Mouse (Mus musculus): ENCODE measurements around the gene Kcnk3. TPM values are rescaled to one million over a fixed set of nuclear protein-coding genes. Genes with fewer than 3 reads are reported as not detected.
A peak's percentile ranks its signal among the peaks of the same experiment; 100 is the strongest.

Kcnk3 gene
- polyA plus RNA-seq, 1 experiment from 2014 or later = 29.9 TPM

DNA sequence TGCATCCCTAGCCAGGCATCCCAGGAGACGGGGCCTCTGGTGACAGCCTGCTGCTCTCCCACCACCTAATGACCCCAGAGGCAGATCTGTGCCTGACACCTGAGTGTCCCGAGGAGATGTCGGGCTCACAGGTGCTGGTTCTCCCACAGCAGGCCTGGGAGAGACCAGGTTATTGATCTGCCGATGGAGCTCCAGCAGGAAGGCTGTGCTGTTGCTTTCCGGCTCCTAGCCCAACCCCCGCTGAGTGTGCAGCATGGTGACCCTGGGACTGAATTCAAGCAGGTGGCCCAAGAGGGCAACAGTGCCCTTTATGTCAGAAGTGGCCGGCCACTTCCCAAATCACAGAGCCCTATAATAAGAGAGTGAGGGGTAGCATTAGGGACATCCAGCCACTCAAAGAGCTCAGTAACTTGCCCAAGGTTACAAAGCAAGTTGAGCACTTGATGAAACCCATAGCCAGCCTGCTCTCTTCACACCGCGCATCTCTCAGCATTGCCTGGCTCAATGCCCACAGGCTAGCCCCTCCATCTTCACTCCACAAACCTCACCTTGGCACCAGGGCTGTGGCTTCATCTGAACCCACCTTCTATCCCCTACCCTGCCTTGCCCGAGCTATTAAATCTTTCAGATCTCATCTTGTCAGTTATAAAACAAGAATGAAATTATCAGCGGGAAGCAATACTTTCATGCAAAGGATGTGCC, 4.5 kb downstream of the Kcnk3 start:
- no peak overlapping the region for H3K9ac ChIP-seq
- H3K27me3 ChIP-seq (ENCODE audit: insufficient read depth, low read length) = peaks cover 17% of the 10 kb centered on the region
- no peaks in the 10 kb centered on the region for H3K9me3 ChIP-seq (ENCODE audit: low read depth, low read length)
- 74% methylated on average over 11 of the region's 11 CpGs for WGBS
- no peaks in the 10 kb centered on the region for H3K36me3 ChIP-seq (ENCODE audit: insufficient read depth)
- 0 out of 2 replicates have a peak, but pooled peaks cover 6% of the 10 kb centered on the region for H3K4me1 ChIP-seq (ENCODE audit: insufficient read depth)
- H3K27ac ChIP-seq (ENCODE audit: low read depth) = no peak overlapping the region
- DNase-seq (no peak), ATAC-seq (ENCODE audit: insufficient read depth) (no peak)
- no peak for TF ChIP-seq CTCF (IDR thresholded peaks at IDR 0.05; ENCODE audit: low read depth)
- no peak overlapping the region for H3K4me2 ChIP-seq
- no peak overlapping the region for H3K4me3 ChIP-seq (ENCODE audit: low read depth, low read length)

DNA sequence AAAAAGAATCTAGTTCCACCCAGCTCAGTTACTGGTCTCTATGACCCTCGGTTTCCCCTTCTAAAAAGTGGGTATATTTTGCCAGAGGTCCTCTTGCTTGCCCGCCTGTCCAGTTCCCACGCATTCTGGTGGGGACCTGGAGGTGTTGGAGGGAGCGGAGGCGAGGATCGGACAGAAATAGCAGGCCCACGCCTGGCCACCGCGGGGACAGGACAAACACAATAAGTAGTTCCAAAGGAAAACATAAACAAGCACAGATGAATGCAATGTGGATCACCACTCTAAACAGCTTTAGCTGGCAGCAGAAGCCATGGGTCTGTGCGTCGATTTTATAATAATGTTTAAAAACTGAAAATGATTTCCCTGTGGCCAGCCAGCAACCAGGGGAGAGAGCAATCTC, 5.4 kb downstream of the Kcnk3 start:
- TF ChIP-seq CTCF (IDR thresholded peaks at IDR 0.05; ENCODE audit: low read depth) = no peak
- H3K9ac ChIP-seq = no peak overlapping the region
- WGBS = 55% methylated on average over 11 of the region's 11 CpGs
- DNase-seq = no peak
- H3K9me3 ChIP-seq (ENCODE audit: low read depth, low read length) = no peaks in the 10 kb centered on the region
- no peak overlapping the region for H3K4me3 ChIP-seq (ENCODE audit: low read depth, low read length)
- no peak for ATAC-seq (ENCODE audit: insufficient read depth)
- H3K36me3 ChIP-seq (ENCODE audit: insufficient read depth) = 0 out of 2 replicates have a peak, but pooled peaks cover 2% of the 10 kb centered on the region
- H3K27ac ChIP-seq (ENCODE audit: low read depth) = peak overlapping the region; percentile 78
- peaks cover 14% of the 10 kb centered on the region for H3K27me3 ChIP-seq (ENCODE audit: insufficient read depth, low read length)
- H3K4me1 ChIP-seq (ENCODE audit: insufficient read depth) = 0 out of 2 replicates have a peak, but pooled peaks cover 6% of the 10 kb centered on the region
- peak overlapping the region; percentile 2; the same call in 1 of the 2 replicates for H3K4me2 ChIP-seq

DNA sequence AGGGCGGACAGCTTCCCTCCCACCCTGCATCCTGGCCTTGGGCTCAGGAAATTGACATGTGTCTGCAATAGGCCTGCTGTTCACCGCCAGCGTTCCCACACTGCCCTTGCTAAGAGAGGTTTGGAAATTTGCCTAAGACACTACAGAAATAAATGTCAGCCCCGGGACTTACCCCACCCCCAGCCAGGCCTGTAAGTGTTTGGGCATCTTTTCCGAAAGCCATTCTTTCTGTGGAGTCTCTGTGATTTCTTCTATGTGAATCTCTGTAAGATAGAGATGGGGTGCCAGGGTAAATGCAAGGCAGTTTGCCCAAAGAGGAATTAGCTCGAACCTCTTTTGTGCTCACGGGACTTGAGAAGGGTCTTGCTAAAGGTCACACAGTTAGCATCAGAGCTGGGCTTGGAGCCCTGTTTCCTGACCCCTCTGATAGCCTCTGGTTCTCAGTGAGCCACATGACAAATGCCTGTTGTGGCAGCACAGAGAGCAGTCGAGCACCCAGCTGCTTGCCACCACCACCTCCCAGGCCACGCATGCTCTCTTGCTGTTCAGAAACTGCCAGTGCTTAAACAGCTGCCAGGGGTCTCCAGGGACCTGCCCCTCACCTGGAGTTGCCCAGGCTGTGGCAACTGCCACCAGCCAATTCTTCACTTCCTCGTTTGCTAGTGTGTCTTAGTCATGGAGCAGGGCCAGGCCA, 6.0 kb downstream of the Kcnk3 start:
- Histone ChIP-seq H3K36me3 (ENCODE audit: insufficient read depth) (0 out of 2 replicates have a peak, but pooled peaks cover 2% of the 10 kb centered on the region), H3K27ac (ENCODE audit: low read depth) (peak overlapping the region; percentile 78), H3K4me1 (ENCODE audit: insufficient read depth) (0 out of 2 replicates have a peak, but pooled peaks cover 6% of the 10 kb centered on the region), H3K4me3 (ENCODE audit: low read depth, low read length) (no peak overlapping the region), H3K9me3 (ENCODE audit: low read depth, low read length) (no peaks in the 10 kb centered on the region), H3K27me3 (ENCODE audit: insufficient read depth, low read length) (peaks cover 8% of the 10 kb centered on the region; the same call in 1 of the 2 replicates), H3K4me2 (peak overlapping the region; percentile 2; the same call in 1 of the 2 replicates), H3K9ac (no peak overlapping the region)
- ATAC-seq (ENCODE audit: insufficient read depth) (peak; percentile 73), DNase-seq (peak; percentile 86)
- TF ChIP-seq CTCF (IDR thresholded peaks at IDR 0.05; ENCODE audit: low read depth) = no peak
- 14% methylated on average over 10 of the region's 10 CpGs for WGBS

DNA sequence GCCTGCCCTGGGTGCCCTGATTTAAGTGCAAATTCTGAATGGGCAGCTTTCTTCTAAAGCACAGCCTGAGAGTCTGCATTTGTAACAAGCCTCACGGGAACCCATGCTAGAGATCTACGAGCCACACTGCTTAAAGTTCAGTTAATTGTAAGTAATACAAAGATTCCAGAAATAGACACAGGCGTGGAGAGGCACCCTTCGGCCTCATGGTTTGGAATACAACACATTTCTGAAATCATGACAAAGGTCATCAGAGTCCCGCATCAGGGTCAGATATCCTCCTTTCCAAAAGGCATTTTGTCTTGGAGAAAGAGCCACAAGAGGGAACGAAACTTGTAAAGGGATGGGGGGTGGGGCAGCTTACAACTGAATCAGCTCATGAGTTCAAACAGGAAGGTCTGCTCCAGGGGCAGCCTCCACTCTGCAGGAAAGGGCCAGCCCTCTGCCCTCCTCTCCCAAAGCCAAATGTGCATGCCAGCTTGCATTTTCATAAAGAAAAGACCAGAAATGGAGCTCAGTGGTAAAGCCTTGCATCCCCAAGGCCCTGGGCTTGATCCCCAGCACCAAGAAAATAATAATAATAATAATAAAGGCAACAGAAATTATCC, 7.1 kb downstream of the Kcnk3 start:
- H3K27ac ChIP-seq (ENCODE audit: low read depth) = no peak overlapping the region
- no peak for DNase-seq
- no peak for ATAC-seq (ENCODE audit: insufficient read depth)

DNA sequence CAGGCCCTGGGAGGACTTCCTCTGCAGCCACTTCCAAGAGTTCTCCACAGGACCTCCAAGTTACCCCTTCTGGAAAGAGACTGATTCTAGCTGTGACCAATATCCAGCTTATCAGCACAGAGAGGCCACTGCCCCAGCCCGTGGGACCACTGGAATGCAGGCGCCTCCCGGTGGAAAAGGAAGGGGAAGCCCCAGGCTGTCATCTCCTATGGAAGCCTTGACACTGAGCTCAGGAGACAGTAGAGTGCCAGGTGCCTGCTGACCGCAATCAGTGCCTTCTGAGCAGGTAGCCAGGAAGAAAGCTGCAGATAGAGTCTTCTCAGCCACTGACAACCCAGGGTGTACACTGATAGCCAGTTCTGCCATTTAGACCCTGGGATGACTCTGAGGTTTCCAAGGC, 13.4 kb downstream of the Kcnk3 start:
- Histone ChIP-seq H3K27me3 (ENCODE audit: insufficient read depth, low read length) (no peaks in the 10 kb centered on the region), H3K4me1 (ENCODE audit: insufficient read depth) (no peaks in the 10 kb centered on the region), H3K4me3 (ENCODE audit: low read depth, low read length) (no peak overlapping the region), H3K4me2 (no peak overlapping the region), H3K9ac (no peak overlapping the region), H3K27ac (ENCODE audit: low read depth) (no peak overlapping the region), H3K36me3 (ENCODE audit: insufficient read depth) (0 out of 2 replicates have a peak, but pooled peaks cover 2% of the 10 kb centered on the region), H3K9me3 (ENCODE audit: low read depth, low read length) (no peaks in the 10 kb centered on the region)
- ATAC-seq (ENCODE audit: insufficient read depth) (no peak; the same call in 1 of the 2 replicates), DNase-seq (peak; percentile 51)
- peak; percentile 48 for TF ChIP-seq CTCF (IDR thresholded peaks at IDR 0.05; ENCODE audit: low read depth)
- 21% methylated on average over 4 of the region's 4 CpGs for WGBS

More for the DNA sequence above, 7.1 kb downstream of the Kcnk3 start:
- H3K9ac ChIP-seq = no peak overlapping the region
- 0 out of 2 replicates have a peak, but pooled peaks cover 6% of the 10 kb centered on the region for H3K4me1 ChIP-seq (ENCODE audit: insufficient read depth)
- H3K27me3 ChIP-seq (ENCODE audit: insufficient read depth, low read length) = no peaks in the 10 kb centered on the region
- no peak overlapping the region for H3K4me3 ChIP-seq (ENCODE audit: low read depth, low read length)
- 0 out of 2 replicates have a peak, but pooled peaks cover 2% of the 10 kb centered on the region for H3K36me3 ChIP-seq (ENCODE audit: insufficient read depth)
- TF ChIP-seq CTCF (IDR thresholded peaks at IDR 0.05; ENCODE audit: low read depth) = no peak
- H3K4me2 ChIP-seq = no peak overlapping the region
- no peaks in the 10 kb centered on the region for H3K9me3 ChIP-seq (ENCODE audit: low read depth, low read length)
- WGBS = 44% methylated on average over 6 of the region's 6 CpGs

DNA sequence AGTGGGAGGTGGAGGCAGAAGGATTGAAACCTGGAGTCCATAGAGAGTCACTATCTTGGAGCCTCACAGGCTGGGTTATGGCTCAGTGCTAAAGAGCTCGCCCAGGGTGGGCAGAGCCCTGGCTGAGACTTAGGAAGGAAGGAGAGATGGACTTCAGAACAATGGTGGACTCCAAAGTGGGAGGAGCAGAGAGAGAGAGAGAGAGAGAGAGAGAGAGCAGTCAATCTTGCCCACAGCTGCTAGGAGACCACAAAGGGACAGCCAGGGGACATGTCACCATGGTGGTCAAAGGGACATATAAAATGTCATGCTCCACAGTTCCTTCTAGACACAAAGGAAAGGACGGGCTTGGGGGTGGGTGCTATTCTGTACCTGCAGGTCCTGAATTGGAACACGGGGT, 15.3 kb downstream of the Kcnk3 start:
- ATAC-seq (ENCODE audit: insufficient read depth) (no peak), DNase-seq (no peak)
- Histone ChIP-seq H3K27me3 (ENCODE audit: insufficient read depth, low read length) (no peaks in the 10 kb centered on the region), H3K4me1 (ENCODE audit: insufficient read depth) (no peaks in the 10 kb centered on the region), H3K36me3 (ENCODE audit: insufficient read depth) (no peaks in the 10 kb centered on the region), H3K4me2 (no peak overlapping the region), H3K4me3 (ENCODE audit: low read depth, low read length) (no peak overlapping the region), H3K9ac (no peak overlapping the region), H3K27ac (ENCODE audit: low read depth) (no peak overlapping the region), H3K9me3 (ENCODE audit: low read depth, low read length) (no peaks in the 10 kb centered on the region)
- WGBS = 80% methylated on average over 3 of the region's 3 CpGs
- TF ChIP-seq CTCF (IDR thresholded peaks at IDR 0.05; ENCODE audit: low read depth) = no peak

DNA sequence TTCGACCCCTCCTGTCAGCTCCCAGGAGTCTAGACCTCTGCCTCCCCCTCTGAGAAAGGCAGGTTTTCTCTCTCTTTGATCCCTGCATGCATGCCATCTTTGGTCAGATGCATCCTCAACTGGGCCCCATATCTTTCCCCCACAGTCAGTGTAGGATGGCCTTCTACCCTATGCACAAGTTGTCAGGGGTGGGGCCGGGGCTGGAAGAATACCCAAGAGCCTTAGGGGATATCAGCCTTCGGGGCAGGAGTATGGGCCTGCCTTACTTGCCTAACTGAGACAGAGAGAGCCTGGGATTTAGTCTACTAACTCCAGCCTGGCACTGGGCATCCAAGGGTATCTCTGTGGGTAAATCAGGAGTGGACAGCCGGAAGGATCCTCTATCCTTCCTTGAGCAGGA, 16.0 kb downstream of the Kcnk3 start:
- no peaks in the 10 kb centered on the region for H3K9me3 ChIP-seq (ENCODE audit: low read depth, low read length)
- H3K4me1 ChIP-seq (ENCODE audit: insufficient read depth) = no peaks in the 10 kb centered on the region
- ATAC-seq (ENCODE audit: insufficient read depth) (no peak), DNase-seq (no peak)
- no peak overlapping the region for H3K27ac ChIP-seq (ENCODE audit: low read depth)
- H3K9ac ChIP-seq = no peak overlapping the region
- H3K36me3 ChIP-seq (ENCODE audit: insufficient read depth) = no peaks in the 10 kb centered on the region
- no peak for TF ChIP-seq CTCF (IDR thresholded peaks at IDR 0.05; ENCODE audit: low read depth)
- whole genome bisulfite sequencing = 71% methylated on average over 4 of the region's 4 CpGs
- no peak overlapping the region for H3K4me2 ChIP-seq
- no peak overlapping the region for H3K4me3 ChIP-seq (ENCODE audit: low read depth, low read length)
- H3K27me3 ChIP-seq (ENCODE audit: insufficient read depth, low read length) = no peaks in the 10 kb centered on the region
